Mouse (Mus musculus): ENCODE measurements around the gene Npas2. TPM values are rescaled to one million over a fixed set of nuclear protein-coding genes. Genes with fewer than 3 reads are reported as not detected.

Npas2 gene
- total and polyA plus RNA-seq, 3 experiments, result not detected

GRCm38 (mm10) chr1:39386456-39386855 lies 192.9 kb downstream of the Npas2 start:
- Histone ChIP-seq H3K9me3 (replicated peaks; ENCODE audit: insufficient read depth, low read length) (no peaks in the 10 kb centered on the region), H3K79me2 (ENCODE audit: control insufficient read depth, insufficient read depth, low read length, poor library complexity) (no peaks in the 10 kb centered on the region), H3K36me3 (ENCODE audit: control insufficient read depth in 1 of 2, insufficient read depth in 2 of 2, low read length in 2 of 2) (peaks cover 0 to 10% of the 10 kb centered on the region in 2 experiments; a peak in 2 of 4 replicates), H3K27me3 (ENCODE audit: control insufficient read depth in 1 of 2, insufficient read depth in 2 of 2, low read length in 2 of 2) (no peaks in the 10 kb centered on the region), H3K27ac (ENCODE audit: control insufficient read depth, low read depth, low read length) (no peak overlapping the region), H3K4me1 (ENCODE audit: control insufficient read depth in 1 of 2, insufficient read depth in 2 of 2, low read length in 2 of 2) (peaks cover 3 to 11% of the 10 kb centered on the region in 2 experiments), H3K4me3 (ENCODE audit: control insufficient read depth in 1 of 2, insufficient read depth in 1 of 2, low read depth in 2 of 2, low read length in 2 of 2) (no peak overlapping the region), H3K9ac (ENCODE audit: control insufficient read depth, low read depth, low read length, poor library complexity, severe bottlenecking) (no peak overlapping the region)
- no peak for TF ChIP-seq MAX (IDR thresholded peaks at IDR 0.05; ENCODE audit: low read length)
- no peak for TF ChIP-seq RAD21 (IDR thresholded peaks at IDR 0.05; ENCODE audit: low read depth, low read length)
- TF ChIP-seq CHD1 (IDR thresholded peaks at IDR 0.05; ENCODE audit: low read depth, low read length), result no peak
- no peak for TF ChIP-seq GATA1 (IDR thresholded peaks at IDR 0.05; ENCODE audit: low read depth, low read length)
- TF ChIP-seq ELF1 (IDR thresholded peaks at IDR 0.05; ENCODE audit: low read depth, low read length), result no peak
- TF ChIP-seq POLR2A (IDR thresholded peaks at IDR 0.05; ENCODE audit: control insufficient read depth in 1 of 2, insufficient read depth in 1 of 2, low read depth in 1 of 2, low read length in 2 of 2, poor library complexity in 1 of 2), result no peak
- no peak for TF ChIP-seq MAFK (IDR thresholded peaks at IDR 0.05; ENCODE audit: borderline replicate concordance, low read depth, low read length)
- no peak for TF ChIP-seq NRF1 (IDR thresholded peaks at IDR 0.05; ENCODE audit: insufficient read depth, low read depth, low read length, poor library complexity, severe bottlenecking)
- no peak for DNase-seq (ENCODE audit: low read depth, low spot score)

DNA sequence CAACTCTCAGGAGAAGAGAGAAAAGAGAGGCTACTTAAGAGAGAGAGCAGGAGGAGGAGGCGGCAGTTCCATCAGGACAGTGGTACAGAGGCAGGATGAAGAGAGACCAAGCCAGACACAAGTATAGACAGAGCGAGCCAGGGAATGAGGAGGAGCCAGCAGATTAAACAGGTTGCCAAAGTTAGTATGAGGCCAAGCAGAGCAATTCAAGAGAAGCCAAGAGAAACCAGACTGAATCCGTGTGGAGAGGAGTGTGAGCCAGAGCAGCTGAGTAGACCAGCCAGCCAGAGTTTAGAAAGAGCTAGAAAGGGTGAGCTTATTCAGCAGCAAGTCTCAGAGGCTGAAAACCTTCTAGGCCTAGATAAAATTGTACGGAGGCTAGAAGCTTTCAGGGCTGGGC lies 194.0 kb downstream of the Npas2 start:
- peaks cover 3 to 11% of the 10 kb centered on the region in 2 experiments for H3K4me1 ChIP-seq (ENCODE audit: control insufficient read depth in 1 of 2, insufficient read depth in 2 of 2, low read length in 2 of 2)
- no peak for DNase-seq (ENCODE audit: low read depth, low spot score)
- no peak overlapping the region for H3K27ac ChIP-seq (ENCODE audit: control insufficient read depth, low read depth, low read length)
- no peaks in the 10 kb centered on the region for H3K27me3 ChIP-seq (ENCODE audit: control insufficient read depth in 1 of 2, insufficient read depth in 2 of 2, low read length in 2 of 2)
- TF ChIP-seq UBTF (IDR thresholded peaks at IDR 0.05; ENCODE audit: borderline replicate concordance, insufficient read depth, low read depth, low read length), result no peak
- TF ChIP-seq BHLHE40 (IDR thresholded peaks at IDR 0.05; ENCODE audit: borderline replicate concordance, low read depth, low read length), result no peak
- no peak for TF ChIP-seq POLR2AphosphoS5 (IDR thresholded peaks at IDR 0.05; ENCODE audit: borderline replicate concordance, low read depth, low read length)
- TF ChIP-seq CHD2 (IDR thresholded peaks at IDR 0.05; ENCODE audit: low read length), result no peak
- no peak for TF ChIP-seq GABPA (IDR thresholded peaks at IDR 0.05; ENCODE audit: low read depth, low read length)
- no peak for TF ChIP-seq MAZ (IDR thresholded peaks at IDR 0.05; ENCODE audit: low read depth, low read length)
- TF ChIP-seq ELF1 (IDR thresholded peaks at IDR 0.05; ENCODE audit: low read depth, low read length), result no peak
- no peak for TF ChIP-seq KAT2A (conservative IDR thresholded peaks at IDR 0.05; ENCODE audit: low read depth, low read length)
- no peak for TF ChIP-seq NRF1 (IDR thresholded peaks at IDR 0.05; ENCODE audit: insufficient read depth, low read depth, low read length, poor library complexity, severe bottlenecking)
- no peak for TF ChIP-seq RAD21 (IDR thresholded peaks at IDR 0.05; ENCODE audit: low read depth, low read length)
- TF ChIP-seq MAX (IDR thresholded peaks at IDR 0.05; ENCODE audit: low read length), result no peak
- no peak for TF ChIP-seq MEF2A (IDR thresholded peaks at IDR 0.05; ENCODE audit: extremely low read depth, insufficient replicate concordance, low read depth, low read length, poor library complexity, severe bottlenecking)
- TF ChIP-seq CHD1 (IDR thresholded peaks at IDR 0.05; ENCODE audit: low read depth, low read length), result no peak
- TF ChIP-seq NELFE (IDR thresholded peaks at IDR 0.05; ENCODE audit: low read depth, low read length), result no peak
- H3K9ac ChIP-seq (ENCODE audit: control insufficient read depth, low read depth, low read length, poor library complexity, severe bottlenecking), result no peak overlapping the region
- peaks cover 0 to 10% of the 10 kb centered on the region in 2 experiments; a peak in 2 of 4 replicates for H3K36me3 ChIP-seq (ENCODE audit: control insufficient read depth in 1 of 2, insufficient read depth in 2 of 2, low read length in 2 of 2)
- no peaks in the 10 kb centered on the region for H3K79me2 ChIP-seq (ENCODE audit: control insufficient read depth, insufficient read depth, low read length, poor library complexity)
- H3K4me3 ChIP-seq (ENCODE audit: control insufficient read depth in 1 of 2, insufficient read depth in 1 of 2, low read depth in 2 of 2, low read length in 2 of 2), result no peak overlapping the region
- no peaks in the 10 kb centered on the region for H3K9me3 ChIP-seq (replicated peaks; ENCODE audit: insufficient read depth, low read length)

Measured in MEL (cell line).